ENCODE assay signal across 8 mouse cellular contexts in the genomic region with DNA sequence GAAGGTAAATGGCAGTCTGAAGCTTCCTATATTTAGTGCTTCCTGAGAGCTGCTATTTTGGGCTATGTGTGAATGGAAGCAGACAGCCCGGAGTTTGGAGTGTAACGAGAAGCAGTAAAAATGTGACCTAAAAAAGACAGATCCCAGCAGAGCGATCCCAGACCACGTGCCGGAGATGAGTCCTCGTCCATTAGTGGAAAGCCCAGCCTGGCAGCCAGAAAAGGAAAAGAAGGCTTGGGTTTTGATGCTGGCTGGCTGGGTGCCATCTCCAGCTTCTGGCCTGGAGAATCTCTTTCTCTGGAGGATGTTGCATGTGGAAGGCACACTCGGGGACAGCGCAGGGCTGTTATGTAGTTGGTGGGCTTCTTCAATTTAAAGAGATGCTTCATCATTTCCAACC. TPM values are rescaled to one million over a fixed set of nuclear protein-coding genes. Genes with fewer than 3 reads are reported as not detected.
DNase-seq lines count a peak whose midpoint lies in the region; ATAC-seq and TF ChIP-seq lines count a peak whose summit lies in the region.

No protein-coding gene starts in this region.

- H3K27ac ChIP-seq in forebrain, embryonic 14.5 days (ENCODE audit: low read depth, low read length), result no peak overlapping the region; the same call in 1 of the 2 replicates
- H3K27ac ChIP-seq in forebrain, embryonic 11.5 days (ENCODE audit: low read depth, low read length), result no peak overlapping the region
- H3K27ac ChIP-seq in hindbrain, postnatal 0 days, result peak overlapping the region; percentile 41; the same call in 1 of the 2 replicates

- peaks cover 4% of the 10 kb centered on the region; the same call in 1 of the 2 replicates for H3K4me1 ChIP-seq in forebrain, embryonic 14.5 days (ENCODE audit: control insufficient read depth, insufficient read depth, low read length)
- no peaks in the 10 kb centered on the region for H3K4me1 ChIP-seq in forebrain, embryonic 11.5 days (replicated peaks; ENCODE audit: control insufficient read depth, insufficient read depth, low read length)
- peaks cover 9% of the 10 kb centered on the region; the same call in 1 of the 2 replicates for H3K4me1 ChIP-seq in hindbrain, postnatal 0 days (ENCODE audit: insufficient read depth, low read length)

- WGBS in forebrain, embryonic 14.5 days, result 57% methylated on average over 8 of the region's 8 CpGs
- WGBS in forebrain, embryonic 11.5 days, result 91% methylated on average over 8 of the region's 8 CpGs
- 24% methylated on average over 8 of the region's 8 CpGs for whole genome bisulfite sequencing in hindbrain, postnatal 0 days

- no peak for TF ChIP-seq CTCF in hindbrain, postnatal 0 days (IDR thresholded peaks at IDR 0.05; ENCODE audit: low read depth)

- no peak overlapping the region for H3K4me3 ChIP-seq in forebrain, embryonic 14.5 days (ENCODE audit: low read depth, low read length)
- no peak overlapping the region for H3K4me3 ChIP-seq in forebrain, embryonic 11.5 days (ENCODE audit: low read depth, low read length)
- H3K4me3 ChIP-seq in hindbrain, postnatal 0 days (ENCODE audit: low read length), result no peak overlapping the region

- DNase-seq in forebrain, embryonic 14.5 days (ENCODE audit: low spot score), result peak; percentile 52
- no peak for DNase-seq in forebrain, embryonic 11.5 days (ENCODE audit: low spot score)
- peak; percentile 29 for DNase-seq in retina, adult 2 months (ENCODE audit: low read depth, low spot score)
- DNase-seq in retina, embryonic 14.5 days (ENCODE audit: low spot score), result no peak
- DNase-seq in hindbrain, postnatal 0 days (ENCODE audit: low spot score), result peak; percentile 73
- peak; percentile 26 for DNase-seq in lung, postnatal 25 days (ENCODE audit: low spot score)
- no peak for DNase-seq in spleen, postnatal 4 days (ENCODE audit: low spot score in 2 of 2)

- H3K4me2 ChIP-seq in forebrain, embryonic 14.5 days (ENCODE audit: low read length), result no peak overlapping the region
- no peak overlapping the region for H3K4me2 ChIP-seq in forebrain, embryonic 11.5 days (ENCODE audit: low read depth, low read length, severe bottlenecking)
- no peak overlapping the region for H3K4me2 ChIP-seq in hindbrain, postnatal 0 days (ENCODE audit: low read depth, low read length)

- no peaks in the 10 kb centered on the region for H3K27me3 ChIP-seq in forebrain, embryonic 14.5 days (replicated peaks; ENCODE audit: control insufficient read depth, insufficient read depth, low read length)
- no peaks in the 10 kb centered on the region for H3K27me3 ChIP-seq in forebrain, embryonic 11.5 days (ENCODE audit: control insufficient read depth, insufficient read depth, low read length)
- H3K27me3 ChIP-seq in hindbrain, postnatal 0 days (ENCODE audit: insufficient read depth, low read length), result no peaks in the 10 kb centered on the region

- ATAC-seq in forebrain, embryonic 14.5 days, result no peak
- ATAC-seq in forebrain, embryonic 11.5 days (replicated peaks; ENCODE audit: low FRiP score), result no peak
- peak; percentile 59 for ATAC-seq in hindbrain, postnatal 0 days
- ATAC-seq in megakaryocyte, adult 5-6 weeks (ENCODE audit: poor library complexity, severe bottlenecking), result no peak

- H3K36me3 ChIP-seq in forebrain, embryonic 14.5 days (ENCODE audit: control insufficient read depth, insufficient read depth, low read length), result no peaks in the 10 kb centered on the region
- no peaks in the 10 kb centered on the region for H3K36me3 ChIP-seq in forebrain, embryonic 11.5 days (ENCODE audit: control insufficient read depth, insufficient read depth, low read length)
- H3K36me3 ChIP-seq in hindbrain, postnatal 0 days (ENCODE audit: insufficient read depth, low read length), result no peaks in the 10 kb centered on the region

- H3K9me3 ChIP-seq in forebrain, embryonic 14.5 days (replicated peaks; ENCODE audit: control insufficient read depth, low read length), result no peaks in the 10 kb centered on the region
- no peaks in the 10 kb centered on the region for H3K9me3 ChIP-seq in forebrain, embryonic 11.5 days (ENCODE audit: control insufficient read depth, low read length)
- H3K9me3 ChIP-seq in hindbrain, postnatal 0 days (ENCODE audit: low read length), result no peaks in the 10 kb centered on the region

- no peak overlapping the region for H3K9ac ChIP-seq in forebrain, embryonic 14.5 days (ENCODE audit: low read length)
- H3K9ac ChIP-seq in forebrain, embryonic 11.5 days (ENCODE audit: low read length), result no peak overlapping the region
- H3K9ac ChIP-seq in hindbrain, postnatal 0 days (replicated peaks; ENCODE audit: low read length), result no peak overlapping the region

RNA-seq across cellular contexts. Expression of a gene that starts 29.4 kb away (rescaled TPM):
- 1.5 and 2.2 TPM in 2 replicates for polyA plus RNA-seq in forebrain, embryonic 14.5 days (2014; fragmentation: Nextera tagmentation; extraction: Ambion mirVana)
- 0.05 TPM in 2 replicates for polyA plus RNA-seq in forebrain, embryonic 11.5 days (2014; fragmentation: Nextera tagmentation; extraction: Ambion mirVana)
- 64.4 and 64.5 TPM in 2 replicates for total RNA-seq in hindbrain, postnatal 0 days (2014; rRNA removed)
- polyA plus RNA-seq in hindbrain, postnatal 0 days (2015; fragmentation: Nextera tagmentation; extraction: Ambion mirVana), result 7.3 and 7.9 TPM in 2 replicates
- total RNA-seq in megakaryocyte, adult 5-6 weeks (2015), result 0.30 and 0.54 TPM in 2 replicates
- total RNA-seq in megakaryocyte, adult 5-6 weeks (2017), result 0.04 TPM in 1 of 2 replicates, not detected in the other

Comparison
In these comparisons a context has a peak if more than half of its experiments do, and no peak if none do; other contexts are left out.
1. DNase-seq: peak in forebrain, embryonic 14.5 days (single experiment), retina, adult 2 months (single experiment), hindbrain, postnatal 0 days (single experiment) and lung, postnatal 25 days (single experiment); none in forebrain, embryonic 11.5 days (single experiment), retina, embryonic 14.5 days (single experiment) and spleen, postnatal 4 days (0 of 2).